Mouse (Mus musculus) lung, embryonic 15.5 days (tissue): ENCODE data around the gene Gm20594. TPM values are rescaled to one million over a fixed set of nuclear protein-coding genes. Genes with fewer than 3 reads are reported as not detected.

Experiments
- ATAC-seq: fragments of 200-750 bp; cut with Nextera tagmentation; 2 replicates; pipeline ENCODE4 v1.8.0; 2017; ENCODE audit warnings: moderate number of reproducible peaks, borderline replicate concordance; ENCODE audit not compliant: low FRiP score, low TSS enrichment; ENCODE audit errors: extremely low read depth
- H3K27ac ChIP-seq: fragments of 300-500 bp; sonication (generic); 2 replicates; pipeline ENCODE4 v1.5.1; 2015; ENCODE audit warnings: moderate library complexity, mild to moderate bottlenecking, inconsistent platforms
- H3K27me3 ChIP-seq: fragments of 300-500 bp; sonication (generic); 2 replicates; pipeline ENCODE4 v1.6.1; 2015; ENCODE audit warnings: inconsistent platforms
- H3K36me3 ChIP-seq: fragments of 300-500 bp; sonication (generic); 2 replicates; pipeline ENCODE4 v1.6.1; 2015; ENCODE audit warnings: inconsistent platforms
- H3K4me1 ChIP-seq: fragments of 300-500 bp; sonication (generic); 2 replicates; pipeline ENCODE4 v1.6.1; 2015; ENCODE audit warnings: inconsistent platforms
- H3K4me2 ChIP-seq: fragments of 300-500 bp; sonication (generic); 2 replicates; pipeline ENCODE4 v1.6.1; 2015; ENCODE audit warnings: inconsistent platforms, mild to moderate bottlenecking, moderate library complexity
- H3K4me3 ChIP-seq: fragments of 300-500 bp; sonication (generic); 2 replicates; pipeline ENCODE4 v1.5.1; 2015; ENCODE audit warnings: mild to moderate bottlenecking, inconsistent platforms
- H3K9ac ChIP-seq: fragments of 300-500 bp; sonication (generic); 2 replicates; pipeline ENCODE4 v1.6.1; 2015; ENCODE audit warnings: inconsistent platforms
- H3K9me3 ChIP-seq: fragments of 300-500 bp; sonication (generic); 2 replicates; pipeline ENCODE4 v1.6.1; 2016; ENCODE audit warnings: inconsistent platforms
- WGBS: fragments of 180-500 bp; shearing (Covaris S2); methylation state at CpG from one replicate; pipeline ENCODE4 v1.1.7; 2015; 5-methylcytosine and 5-hydroxymethylcytosine counted together
- polyA plus RNA-seq: library from polyadenylated mRNA; unstranded; fragments of >200 nt; fragmentation: Nextera tagmentation; extraction: Ambion mirVana; gene quantifications from 2 replicates; pipeline ENCODE4 v1.2.1, GENCODE M21; 2015

Gene Gm20594
- polyA plus RNA-seq = not detected in 2 replicates

DNA sequence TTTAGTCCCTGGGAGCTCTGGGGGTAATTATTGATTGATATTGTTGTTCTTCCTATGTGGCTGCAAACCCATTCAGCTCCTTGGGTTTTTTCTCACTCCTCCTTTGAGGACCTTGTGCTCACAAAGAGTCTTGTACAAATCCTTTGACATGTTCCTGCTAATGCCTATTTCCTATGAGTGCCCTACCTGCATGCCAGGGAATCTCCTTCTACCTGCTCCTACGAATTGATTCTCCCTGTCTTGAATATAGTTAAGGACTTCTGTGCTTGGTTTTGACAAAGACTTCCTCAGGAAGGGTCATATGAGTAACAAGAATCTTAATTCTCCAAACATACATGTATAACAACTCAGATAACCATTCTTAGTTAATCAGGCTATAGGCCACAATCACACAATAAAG lies at the start of gene Gm20594:
Gene Gm20594 (plus strand): TSS at position 301 of the 400 bp plus-strand sequence.
- H3K27ac ChIP-seq = no peak within 1 kb of the TSS
- no peaks in the 10 kb centered on the region for H3K4me1 ChIP-seq
- WGBS = 58% methylated on average over 1 of the region's 1 CpGs
- H3K27me3 ChIP-seq = no peaks in the 10 kb centered on the region
- H3K4me2 ChIP-seq = no peak within 1 kb of the TSS
- no peaks in the 10 kb centered on the region for H3K9me3 ChIP-seq
- H3K9ac ChIP-seq = no peak within 1 kb of the TSS
- no peak for ATAC-seq
- no peaks in the 10 kb centered on the region for H3K36me3 ChIP-seq
- H3K4me3 ChIP-seq = no peak within 1 kb of the TSS

DNA sequence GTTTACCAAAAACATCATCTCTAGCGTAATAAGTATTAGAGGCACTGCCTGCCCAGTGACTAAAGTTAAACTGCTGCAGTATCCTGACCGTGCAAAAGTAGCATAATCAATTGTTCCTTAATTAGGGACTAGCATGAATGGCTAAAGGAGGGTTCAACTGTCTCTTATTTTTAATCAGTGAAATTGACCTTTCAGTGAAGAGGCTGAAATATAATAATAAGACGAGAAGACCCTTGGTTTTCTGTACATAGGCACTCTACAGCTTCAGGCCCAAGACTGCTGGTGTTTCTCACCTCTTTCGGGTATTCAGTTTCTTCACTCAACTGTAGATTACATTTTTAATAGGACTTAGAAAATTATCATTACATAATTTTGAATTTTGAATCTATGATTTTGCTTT lies 398 bp downstream of the Gm20594 start:
- Histone ChIP-seq H3K9me3 (no peaks in the 10 kb centered on the region), H3K4me3 (no peak overlapping the region), H3K27me3 (no peaks in the 10 kb centered on the region), H3K27ac (no peak overlapping the region), H3K36me3 (no peaks in the 10 kb centered on the region), H3K9ac (no peak overlapping the region), H3K4me1 (no peaks in the 10 kb centered on the region), H3K4me2 (no peak overlapping the region)
- WGBS = 83% methylated on average over 4 of the region's 4 CpGs
- no peak for ATAC-seq

DNA sequence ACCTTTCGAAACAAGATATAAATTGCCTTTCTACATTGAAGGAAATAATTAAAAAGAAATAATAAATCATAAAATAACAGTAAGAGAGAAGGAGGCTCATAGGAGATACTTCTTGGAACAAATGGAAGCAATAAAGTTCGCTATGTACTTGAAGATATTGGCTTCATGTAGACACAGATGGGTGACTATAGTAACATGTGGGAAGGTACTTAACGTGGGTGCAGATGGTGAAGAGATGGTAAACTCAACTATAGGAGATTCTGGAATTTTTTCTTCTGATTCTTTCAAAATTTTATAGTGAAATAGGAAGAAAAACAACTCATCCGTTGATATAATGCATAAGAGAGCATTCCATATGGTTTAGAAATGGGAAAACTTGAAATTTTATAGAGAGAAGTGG lies 16.1 kb downstream of the Gm20594 start:
- H3K9ac ChIP-seq = no peak overlapping the region
- H3K4me3 ChIP-seq = no peak overlapping the region
- no peaks in the 10 kb centered on the region for H3K27me3 ChIP-seq
- H3K36me3 ChIP-seq = no peaks in the 10 kb centered on the region
- H3K27ac ChIP-seq = no peak overlapping the region
- H3K4me1 ChIP-seq = no peaks in the 10 kb centered on the region
- 0 out of 2 replicates have a peak, but pooled peaks cover 3% of the 10 kb centered on the region for H3K9me3 ChIP-seq
- no peak overlapping the region for H3K4me2 ChIP-seq
- ATAC-seq = no peak
- 79% methylated on average over 4 of the region's 4 CpGs for WGBS

DNA sequence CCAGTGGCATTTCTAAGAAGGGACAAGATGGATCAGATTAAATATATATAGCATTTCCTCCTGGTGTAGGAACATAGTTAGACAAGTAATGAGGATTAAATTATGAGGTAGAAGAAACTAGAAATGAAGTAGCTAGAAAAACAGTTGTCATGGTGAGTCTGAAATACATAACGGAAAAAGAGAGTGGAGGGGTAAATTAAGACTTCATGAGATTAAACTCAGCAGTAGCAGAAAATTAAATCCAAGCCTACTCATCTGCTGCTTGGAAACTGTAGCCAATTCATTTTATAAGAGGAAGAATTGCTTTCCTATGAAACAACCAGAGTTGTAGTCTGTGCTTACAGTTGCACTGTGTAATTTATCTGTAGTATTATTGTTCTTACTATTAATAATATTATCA lies 29.1 kb downstream of the Gm20594 start:
- WGBS = 86% methylated on average over 1 of the region's 1 CpGs
- Histone ChIP-seq H3K4me3 (no peak overlapping the region), H3K27ac (no peak overlapping the region), H3K27me3 (no peaks in the 10 kb centered on the region), H3K36me3 (no peaks in the 10 kb centered on the region), H3K9ac (no peak overlapping the region), H3K4me1 (no peaks in the 10 kb centered on the region), H3K9me3 (no peaks in the 10 kb centered on the region), H3K4me2 (no peak overlapping the region)
- ATAC-seq = no peak

Other genes starting within 250 kb of the Gm20594 start
- gene Lrrtm4, start 201.0 kb downstream of the Gm20594 start, polyA plus RNA-seq = 0.24 and 0.40 TPM in 2 replicates